Mouse (Mus musculus) left cerebral cortex, adult 2 months (tissue): Measurements from ENCODE around the gene Apoa1. TPM values are rescaled to one million over a fixed set of nuclear protein-coding genes. Genes with fewer than 3 reads are reported as not detected.

ENCODE experiments used
- DNase-seq, 2 experiments: peaks; one replicate each; pipeline ENCODE4 v3.0.0; 2021 to 2022; ENCODE audit warnings: low spot score in 2 of 2, mixed read lengths in 1 of 2; ENCODE audit errors: extremely low spot score in 1 of 2
- H3K27ac ChIP-seq: fragments of 200-600 bp; 2 replicates; pipeline ENCODE4 v1.8.1; 2022
- H3K4me3 ChIP-seq: fragments of 200-600 bp; 2 replicates; pipeline ENCODE4 v1.8.1; 2022
- CTCF ChIP-seq: fragments of 200-600 bp; IDR thresholded peaks from 2 replicates; pipeline ENCODE4 v1.8.1; 2022; ENCODE audit warnings: antibody characterized with exemption, mild to moderate bottlenecking, moderate library complexity
- intact Hi-C: fragments of 180-260 bp; cut with DNase I; formaldehyde crosslinking; loops from one replicate; pipeline ENCODE4 v1.15.1; 2025
- total RNA-seq, 2 experiments: library from RNA; stranded (reverse); gene quantifications; 2 replicates each; pipeline ENCODE4 v1.2.3; 2021

The Apoa1 gene
- total RNA-seq, 2 experiments from 2014 or later: not detected

GRCm38 (mm10) chr9:46196699-46197169 lies 31.6 kb upstream of the Apoa1 start:
- no peak for TF ChIP-seq CTCF
- no peak overlapping the region for H3K27ac ChIP-seq
- intact Hi-C loops: no loop called here

GRCm38 (mm10) chr9:46198461-46198860 lies 29.9 kb upstream of the Apoa1 start:
- peak; percentile 36 to 45 for DNase-seq
- TF ChIP-seq CTCF: no peak
- intact Hi-C loops: no loop called here
- no peak overlapping the region for H3K27ac ChIP-seq
- H3K4me3 ChIP-seq: no peak overlapping the region

More at GRCm38 (mm10) chr9:46196699-46197169, 31.6 kb upstream of the Apoa1 start:
- H3K4me3 ChIP-seq: no peak overlapping the region
- no peak for DNase-seq

- Histone ChIP-seq H3K4me3 (no peak overlapping the region), H3K27ac (no peak overlapping the region)
- no peak for DNase-seq
- intact Hi-C loops: no loop called here
- no peak for TF ChIP-seq CTCF
Measured at GRCm38 (mm10) chr9:46198936-46199335, 29.4 kb upstream of the Apoa1 start.

GRCm38 (mm10) chr9:46199609-46200008 lies 28.8 kb upstream of the Apoa1 start:
- H3K27ac ChIP-seq: no peak overlapping the region
- no peak overlapping the region for H3K4me3 ChIP-seq
- intact Hi-C loops: loop anchor here (5.0 kb wide), 1 partner anchor 48 kb away; no protein-coding TSS in a partner anchor
- DNase-seq: no peak
- TF ChIP-seq CTCF: no peak

- H3K4me3 ChIP-seq: no peak overlapping the region
- no peak overlapping the region for H3K27ac ChIP-seq
- intact Hi-C loops: no loop called here
- TF ChIP-seq CTCF: no peak
- no peak for DNase-seq
Measured at GRCm38 (mm10) chr9:46206834-46207500, 21.4 kb upstream of the Apoa1 start.

GRCm38 (mm10) chr9:46207501-46207869 lies 20.9 kb upstream of the Apoa1 start:
- Histone ChIP-seq H3K27ac (no peak overlapping the region), H3K4me3 (no peak overlapping the region)
- DNase-seq: no peak
- TF ChIP-seq CTCF: no peak
- intact Hi-C loops: no loop called here

GRCm38 (mm10) chr9:46208401-46208974 lies 19.9 kb upstream of the Apoa1 start:
- no peak for TF ChIP-seq CTCF
- DNase-seq: no peak
- H3K4me3 ChIP-seq: no peak overlapping the region
- intact Hi-C loops: no loop called here
- H3K27ac ChIP-seq: no peak overlapping the region

- DNase-seq: no peak
- intact Hi-C loops: no loop called here
- no peak for TF ChIP-seq CTCF
- Histone ChIP-seq H3K27ac (no peak overlapping the region), H3K4me3 (no peak overlapping the region)
Measured at GRCm38 (mm10) chr9:46210473-46210872, 17.9 kb upstream of the Apoa1 start.

- no peak for DNase-seq
- intact Hi-C loops: no loop called here
- H3K27ac ChIP-seq: no peak overlapping the region
- H3K4me3 ChIP-seq: no peak overlapping the region
- no peak for TF ChIP-seq CTCF
Measured at GRCm38 (mm10) chr9:46214276-46214675, 14.1 kb upstream of the Apoa1 start.

- no peak overlapping the region for H3K27ac ChIP-seq
- TF ChIP-seq CTCF: no peak
Measured at GRCm38 (mm10) chr9:46214946-46215337, 13.4 kb upstream of the Apoa1 start.

GRCm38 (mm10) chr9:46215338-46216322 lies 12.8 kb upstream of the Apoa1 start:
- no peak overlapping the region for H3K4me3 ChIP-seq
- DNase-seq: peak in 1 of 2 experiments; percentile 39

More at GRCm38 (mm10) chr9:46214946-46215337, 13.4 kb upstream of the Apoa1 start:
- H3K4me3 ChIP-seq: no peak overlapping the region
- DNase-seq: no peak
- intact Hi-C loops: loop anchor here (1.0 kb wide), 1 partner anchor 132 kb away; no protein-coding TSS in a partner anchor

More at GRCm38 (mm10) chr9:46215338-46216322, 12.8 kb upstream of the Apoa1 start:
- H3K27ac ChIP-seq: no peak overlapping the region
- intact Hi-C loops: loop anchor here (1.0 kb wide), 1 partner anchor 132 kb away; no protein-coding TSS in a partner anchor
- TF ChIP-seq CTCF: no peak
